Mouse (Mus musculus) CH12.LX (cell line): ENCODE measurements around the gene Ttc29. TPM values are rescaled to one million over a fixed set of nuclear protein-coding genes. Genes with fewer than 3 reads are reported as not detected.

Experiments used
- DNase-seq: peaks from one replicate; pipeline ENCODE4 v3.0.0-alpha.2; 2013; ENCODE audit errors: extremely low read depth
- H3K27ac ChIP-seq: 2 replicates; pipeline ENCODE4 v1.5.1; 2012; ENCODE audit warnings: low read depth, mild to moderate bottlenecking, control low read depth, moderate library complexity; ENCODE audit not compliant: insufficient read depth
- H3K27me3 ChIP-seq: replicated peaks from 2 replicates; pipeline ENCODE3; 2012; ENCODE audit warnings: inconsistent platforms
- H3K36me3 ChIP-seq, 2 experiments: replicated peaks in 1 of 2; 2 replicates each; pipeline versions ENCODE3 to v1.6.1; 2012; ENCODE audit warnings: inconsistent platforms in 1 of 2, low read length in 1 of 2, mild to moderate bottlenecking in 1 of 2, mixed read lengths in 1 of 2, moderate library complexity in 1 of 2; ENCODE audit not compliant: control insufficient read depth in 1 of 2, insufficient read depth in 1 of 2
- H3K4me1 ChIP-seq, 2 experiments: 2 replicates each; pipeline ENCODE4 v1.6.1; 2012; ENCODE audit warnings: inconsistent platforms in 1 of 2, moderate library complexity in 1 of 2; ENCODE audit not compliant: insufficient read depth in 2 of 2, control insufficient read depth in 1 of 2
- H3K4me2 ChIP-seq: 2 replicates; pipeline ENCODE4 v1.6.1; 2012; ENCODE audit warnings: low read depth, mild to moderate bottlenecking, control low read depth; ENCODE audit not compliant: poor library complexity, insufficient read depth, severe bottlenecking
- H3K4me3 ChIP-seq, 3 experiments: fragments of 150-350 bp in 1 of 3; sonication (generic) in 1 of 3; replicated peaks in 1 of 3; 2 replicates each; pipeline versions ENCODE3 to v1.5.1; 2011 to 2012; ENCODE audit warnings: low read depth in 2 of 3, low read length in 2 of 3, mild to moderate bottlenecking in 2 of 3, moderate library complexity in 2 of 3, control low read depth in 1 of 3, improper control_type of control experiment in 1 of 3, inconsistent platforms in 1 of 3, mixed read lengths in 1 of 3; ENCODE audit not compliant: poor library complexity in 1 of 3
- H3K79me2 ChIP-seq: replicated peaks from 2 replicates; pipeline ENCODE4 v1.6.1; 2012; ENCODE audit warnings: mild to moderate bottlenecking, moderate library complexity; ENCODE audit not compliant: control insufficient read depth, poor library complexity, insufficient read depth, severe bottlenecking; ENCODE audit errors: extremely low read depth
- H3K9ac ChIP-seq: 2 replicates; pipeline ENCODE4 v1.6.1; 2012; ENCODE audit warnings: low read depth, mild to moderate bottlenecking, control low read depth, moderate library complexity; ENCODE audit not compliant: insufficient read depth
- H3K9me3 ChIP-seq: replicated peaks from 2 replicates; pipeline ENCODE3; 2012; ENCODE audit warnings: low read length, inconsistent platforms, mixed read lengths
- BHLHE40 ChIP-seq: IDR thresholded peaks from 2 replicates; pipeline ENCODE4 v1.6.1; 2011; ENCODE audit warnings: mild to moderate bottlenecking, low read depth, low read length, improper control_type of control experiment
- CHD1 ChIP-seq: IDR thresholded peaks from 2 replicates; pipeline ENCODE4 v1.6.1; 2012; ENCODE audit warnings: low read depth, low read length, improper control_type of control experiment, inconsistent platforms
- E2F4 ChIP-seq: IDR thresholded peaks from 2 replicates; pipeline ENCODE4 v1.6.1; 2011; ENCODE audit warnings: low read depth, low read length, improper control_type of control experiment; ENCODE audit not compliant: insufficient replicate concordance
- ELF1 ChIP-seq: IDR thresholded peaks from 2 replicates; pipeline ENCODE4 v1.6.1; 2014; ENCODE audit warnings: low read depth, mild to moderate bottlenecking, inconsistent platforms, low read length, improper control_type of control experiment
- ETS1 ChIP-seq: conservative IDR thresholded peaks from 2 replicates; pipeline ENCODE4 v1.6.1; 2012; ENCODE audit warnings: low read depth, mild to moderate bottlenecking, inconsistent platforms, low read length, improper control_type of control experiment, moderate library complexity
- HCFC1 ChIP-seq: IDR thresholded peaks from 2 replicates; pipeline ENCODE4 v1.6.1; 2012; ENCODE audit warnings: low read depth, mild to moderate bottlenecking, inconsistent platforms, low read length, improper control_type of control experiment
- IRF4 ChIP-seq: IDR thresholded peaks from 2 replicates; pipeline ENCODE4 v1.6.1; 2014; ENCODE audit warnings: low read depth, mild to moderate bottlenecking, inconsistent platforms, low read length, improper control_type of control experiment
- JUN ChIP-seq: IDR thresholded peaks from 2 replicates; pipeline ENCODE4 v1.6.1; 2011; ENCODE audit warnings: low read depth, mild to moderate bottlenecking, low read length, improper control_type of control experiment, moderate library complexity; ENCODE audit not compliant: insufficient read depth
- MAFK ChIP-seq: IDR thresholded peaks from 2 replicates; pipeline ENCODE4 v1.6.1; 2011; ENCODE audit warnings: low read length, improper control_type of control experiment; ENCODE audit not compliant: insufficient replicate concordance
- MAZ ChIP-seq: IDR thresholded peaks from 2 replicates; pipeline ENCODE4 v1.6.1; 2012; ENCODE audit warnings: low read depth, mild to moderate bottlenecking, inconsistent platforms, low read length, improper control_type of control experiment, moderate library complexity
- MEF2A ChIP-seq: IDR thresholded peaks from 2 replicates; pipeline ENCODE4 v1.6.1; 2014; ENCODE audit warnings: low read depth, mild to moderate bottlenecking, inconsistent platforms, low read length, improper control_type of control experiment, borderline replicate concordance
- MXI1 ChIP-seq: IDR thresholded peaks from 2 replicates; pipeline ENCODE4 v1.6.1; 2011; ENCODE audit warnings: mild to moderate bottlenecking, low read depth, low read length, improper control_type of control experiment
- MYC ChIP-seq: IDR thresholded peaks from 2 replicates; pipeline ENCODE4 v1.6.1; 2011; ENCODE audit warnings: low read depth, mild to moderate bottlenecking, improper control_type of control experiment, low read length
- POLR2A ChIP-seq: IDR thresholded peaks from 2 replicates; pipeline ENCODE4 v1.6.1; 2011; ENCODE audit warnings: low read depth, mild to moderate bottlenecking, improper control_type of control experiment, low read length
- POLR2AphosphoS2 ChIP-seq: IDR thresholded peaks from 2 replicates; pipeline ENCODE4 v1.6.1; 2011; ENCODE audit warnings: low read depth, low read length, improper control_type of control experiment
- RCOR1 ChIP-seq: conservative IDR thresholded peaks from 2 replicates; pipeline ENCODE4 v1.6.1; 2012; ENCODE audit warnings: low read depth, mild to moderate bottlenecking, inconsistent platforms, low read length, improper control_type of control experiment
- SIN3A ChIP-seq: IDR thresholded peaks from 2 replicates; pipeline ENCODE4 v1.6.1; 2012; ENCODE audit warnings: low read length, improper control_type of control experiment, inconsistent platforms
- TCF12 ChIP-seq: IDR thresholded peaks from 2 replicates; pipeline ENCODE4 v1.6.1; 2014; ENCODE audit warnings: low read depth, mild to moderate bottlenecking, inconsistent platforms, low read length, improper control_type of control experiment
- UBTF ChIP-seq: IDR thresholded peaks from 2 replicates; pipeline ENCODE4 v1.6.1; 2012; ENCODE audit warnings: low read depth, mild to moderate bottlenecking, inconsistent platforms, low read length, improper control_type of control experiment, moderate library complexity
- USF2 ChIP-seq: conservative IDR thresholded peaks from 2 replicates; pipeline ENCODE4 v1.6.1; 2011; ENCODE audit warnings: low read depth, low read length, improper control_type of control experiment
- ZMIZ1 ChIP-seq: IDR thresholded peaks from 2 replicates; pipeline ENCODE4 v1.6.1; 2012; ENCODE audit warnings: low read depth, mild to moderate bottlenecking, inconsistent platforms, low read length, improper control_type of control experiment
- dilution Hi-C: fragments of 300-500 bp; cut with MboI; formaldehyde crosslinking; loops from 2 replicates; pipeline ENCODE4 v1.14.3; 2020; ENCODE audit warnings: low sequenced_read_pairs; ENCODE audit not compliant: extremely low pct_unique_long_range_greater_than_20kb, extremely low pct_ligation_motif_present
- in situ Hi-C: fragments of 300-500 bp; cut with MboI; formaldehyde crosslinking; loops from 3 replicates; pipeline ENCODE4 v1.14.3; 2019; ENCODE audit warnings: low sequenced_read_pairs, low pct_ligation_motif_present, low pct_unique_long_range_greater_than_20kb, mixed read lengths
- polyA plus RNA-seq: library from polyadenylated mRNA; unstranded; fragments of >175 nt; gene quantifications from 2 replicates; pipeline ENCODE4 v1.2.1, GENCODE M21; 2012; ENCODE audit warnings: low read depth; ENCODE audit not compliant: insufficient read length
- total RNA-seq, 2 experiments: library from RNA; depleted of rRNA; stranded (reverse); fragments of 300-350 nt in 1 of 2; fragments of >200 nt in 1 of 2; gene quantifications; 2 replicates each; pipeline ENCODE4 v1.2.3; 2012 to 2014

Gene Ttc29
- total and polyA plus RNA-seq, 3 experiments, result not detected

- no peak for DNase-seq
- Histone ChIP-seq H3K4me3 (no peak overlapping the region), H3K4me1 (peaks cover 0 to 6% of the 10 kb centered on the region in 2 experiments; a peak in 2 of 4 replicates), H3K9me3 (no peaks in the 10 kb centered on the region), H3K27ac (no peak overlapping the region), H3K36me3 (no peaks in the 10 kb centered on the region), H3K4me2 (no peak overlapping the region; the same call in 1 of the 2 replicates), H3K27me3 (no peaks in the 10 kb centered on the region), H3K79me2 (no peaks in the 10 kb centered on the region), H3K9ac (no peak overlapping the region)
- in situ Hi-C loops (no loop called here), dilution Hi-C loops (no loop called here)
- TF ChIP-seq MAZ, result no peak
- TF ChIP-seq TCF12, result no peak
- TF ChIP-seq IRF4, result no peak
- no peak for TF ChIP-seq RCOR1
- no peak for TF ChIP-seq ETS1
- no peak for TF ChIP-seq UBTF
- TF ChIP-seq JUN, result no peak
- no peak for TF ChIP-seq ELF1
- no peak for TF ChIP-seq MEF2A
Observed at GRCm38 (mm10) chr8:78427769-78428130, 214.7 kb downstream of the Ttc29 start.

DNA sequence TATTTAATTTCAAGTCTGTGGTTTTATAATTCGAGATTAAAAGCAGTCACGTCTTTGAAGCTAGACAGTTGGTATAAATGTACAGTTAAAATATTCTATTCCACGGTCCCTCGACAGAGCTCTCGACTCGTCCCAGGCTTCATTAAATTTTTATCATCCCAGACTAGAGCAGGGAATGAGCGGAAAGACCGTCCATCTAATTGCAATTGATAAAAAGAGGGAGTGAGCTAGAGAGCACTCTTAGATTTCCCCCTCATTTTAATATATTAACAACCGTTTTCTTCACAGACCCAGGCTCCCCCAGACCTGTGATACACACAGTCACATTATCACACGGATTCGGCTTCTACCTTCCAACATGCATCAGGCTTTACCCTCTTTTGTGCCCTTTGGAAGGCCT is 215.1 kb downstream of the Ttc29 start:
- Histone ChIP-seq H3K27ac (no peak overlapping the region), H3K4me3 (no peak overlapping the region), H3K27me3 (no peaks in the 10 kb centered on the region), H3K4me1 (peaks cover 0 to 6% of the 10 kb centered on the region in 2 experiments; a peak in 2 of 4 replicates), H3K9ac (no peak overlapping the region)
- DNase-seq, result no peak
- TF ChIP-seq POLR2A (no peak), MXI1 (no peak), USF2 (no peak), POLR2AphosphoS2 (no peak), ELF1 (no peak), SIN3A (no peak)
- TF ChIP-seq, all 38 proteins: peak for 0
- Histone ChIP-seq H3K9me3 (no peaks in the 10 kb centered on the region), H3K4me2 (no peak overlapping the region), H3K79me2 (no peaks in the 10 kb centered on the region), H3K36me3 (no peaks in the 10 kb centered on the region)
- dilution Hi-C loops (no loop called here), in situ Hi-C loops (no loop called here)

GRCm38 (mm10) chr8:78431356-78431755 is 218.3 kb downstream of the Ttc29 start:
- Histone ChIP-seq H3K9me3 (peaks cover 7% of the 10 kb centered on the region), H3K9ac (no peak overlapping the region), H3K79me2 (no peaks in the 10 kb centered on the region), H3K4me2 (no peak overlapping the region), H3K36me3 (no peaks in the 10 kb centered on the region), H3K27ac (no peak overlapping the region), H3K4me3 (no peak overlapping the region), H3K27me3 (no peaks in the 10 kb centered on the region), H3K4me1 (no peaks in the 10 kb centered on the region)
- in situ Hi-C loops (no loop called here), dilution Hi-C loops (no loop called here)
- TF ChIP-seq MYC (no peak), ETS1 (no peak), E2F4 (no peak), MAFK (no peak), POLR2A (no peak), MXI1 (no peak), BHLHE40 (no peak), IRF4 (no peak), UBTF (no peak), USF2 (no peak), RCOR1 (no peak), ZMIZ1 (no peak), HCFC1 (no peak), CHD1 (no peak)
- no peak for DNase-seq
